Mouse (Mus musculus) activated CD4-positive, CD25-positive, alpha-beta regulatory T cell, adult 9 weeks (primary cell): ENCODE results near the gene Fastk. TPM values are rescaled to one million over a fixed set of nuclear protein-coding genes. Genes with fewer than 3 reads are reported as not detected.

ENCODE experiments used
- polyA plus RNA-seq: library from polyadenylated mRNA; unstranded; fragments of 100-300 nt; shearing (Covaris generic); gene quantifications from one replicate; pipeline ENCODE4 v1.2.1, GENCODE M21; 2017

Fastk gene
- 119 TPM for polyA plus RNA-seq

GRCm38 (mm10) chr5:24444746-24445427 is at the start of gene Fastk:
Gene Fastk, minus strand, starts transcription at chr5:24445287.

GRCm38 (mm10) chr5:24452030-24452690 is 7.1 kb upstream of the Fastk start, which contains the start of gene Agap3:
Gene Agap3, plus strand, starts transcription at chr5:24452177.

GRCm38 (mm10) chr5:24447624-24448298 is 2.7 kb upstream of the Fastk start, which contains the start of gene Tmub1:
Gene Tmub1, minus strand, starts transcription at chr5:24447854.

GRCm38 (mm10) chr5:24423129-24424003 is 21.7 kb downstream of the Fastk start, which contains the start of the genes Cdk5 and Slc4a2:
Gene Cdk5, minus strand, starts transcription at chr5:24423530.
Gene Slc4a2, plus strand, starts transcription at chr5:24423837.

GRCm38 (mm10) chr5:24413042-24413693 is 31.9 kb downstream of the Fastk start, which contains the start of gene Asic3:
Gene Asic3, plus strand, starts transcription at chr5:24413392.

GRCm38 (mm10) chr5:24393392-24393997 is 51.6 kb downstream of the Fastk start, which contains the start of gene Abcb8:
Gene Abcb8, plus strand, starts transcription at chr5:24393663.

GRCm38 (mm10) chr5:24391864-24392263 is 53.2 kb downstream of the Fastk start, which contains the start of gene Atg9b:
Gene Atg9b, minus strand, starts transcription at chr5:24392143.

Other genes starting within 250 kb of the Fastk start
- gene Kcnh2, start 93.7 kb downstream of the Fastk start, polyA plus RNA-seq: 4.1 TPM
- gene Nos3, start 80.5 kb downstream of the Fastk start, polyA plus RNA-seq: 0.23 TPM
- 0.64 TPM for gene Atg9b, start 53.1 kb downstream of the Fastk start, polyA plus RNA-seq
- gene Abcb8, start 51.6 kb downstream of the Fastk start, polyA plus RNA-seq: 33.1 TPM
- gene Asic3, start 31.9 kb downstream of the Fastk start, polyA plus RNA-seq: not detected
- gene Cdk5, start 21.8 kb downstream of the Fastk start, polyA plus RNA-seq: 98.4 TPM
- gene Slc4a2, start 21.4 kb downstream of the Fastk start, polyA plus RNA-seq: 45.0 TPM
- 84.0 TPM for gene Tmub1, start 2.6 kb upstream of the Fastk start, polyA plus RNA-seq
- gene Agap3, start 6.9 kb upstream of the Fastk start, polyA plus RNA-seq: 5.4 TPM
- 0.10 TPM for gene Gbx1, start 81.9 kb upstream of the Fastk start, polyA plus RNA-seq
- gene Asb10, start 95.7 kb upstream of the Fastk start, polyA plus RNA-seq: not detected
- gene 4931409K22Rik, start 111.5 kb upstream of the Fastk start, polyA plus RNA-seq: not detected
- gene Abcf2, start 132.2 kb upstream of the Fastk start, polyA plus RNA-seq: 84.9 TPM
- 38.7 TPM for gene Chpf2, start 141.5 kb upstream of the Fastk start, polyA plus RNA-seq
- gene Smarcd3, start 179.1 kb upstream of the Fastk start, polyA plus RNA-seq: 1.4 TPM
- gene Nub1, start 240.2 kb upstream of the Fastk start, polyA plus RNA-seq: 91.7 TPM